Mouse (Mus musculus): Measurements from ENCODE around the gene 1700034J05Rik. TPM values are rescaled to one million over a fixed set of nuclear protein-coding genes. Genes with fewer than 3 reads are reported as not detected.

The 1700034J05Rik gene
- polyA plus RNA-seq, 1 experiment from 2014 or later = 0.11 TPM

DNA sequence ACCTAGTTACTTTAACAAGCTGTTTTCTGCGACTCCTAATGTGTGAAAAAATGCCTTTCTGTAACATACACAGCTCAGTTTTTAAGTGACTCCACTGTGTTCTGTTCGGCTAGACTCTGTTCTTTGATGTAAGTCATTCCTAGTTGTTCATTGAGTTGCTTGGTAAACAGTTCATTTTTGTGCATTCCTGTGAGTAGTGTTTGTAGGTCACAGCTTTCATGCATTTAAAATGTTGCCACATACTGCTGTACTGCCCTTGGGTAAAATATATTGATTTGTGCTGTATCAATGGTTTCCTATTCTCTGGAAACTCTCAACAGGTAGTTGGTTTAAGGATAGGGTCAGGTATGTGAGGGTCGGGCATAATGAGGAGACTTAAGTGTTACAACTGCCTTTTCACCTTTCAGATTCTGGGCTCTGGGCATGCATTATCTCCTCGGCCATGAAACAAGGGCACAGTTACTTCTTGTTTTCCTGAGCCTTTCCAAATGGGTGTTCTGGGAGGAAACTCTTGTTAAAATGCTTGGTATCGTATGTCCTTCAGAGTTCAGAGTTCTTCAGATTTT, 27.7 kb downstream of the 1700034J05Rik start:
- Histone ChIP-seq H3K9me3 (no peaks in the 10 kb centered on the region), H3K9ac (replicated peaks) (no peak overlapping the region), H3K27me3 (no peaks in the 10 kb centered on the region), H3K4me2 (no peak overlapping the region), H3K27ac (0 out of 2 replicates have a peak overlapping the region, but pooled peaks have one; percentile 25), H3K36me3 (no peaks in the 10 kb centered on the region), H3K4me3 (replicated peaks) (no peak overlapping the region), H3K4me1 (replicated peaks) (peaks cover 37% of the 10 kb centered on the region)
- 53% methylated on average over 5 of the region's 5 CpGs for WGBS
- ATAC-seq (ENCODE audit: insufficient number of reproducible peaks, insufficient read depth, low FRiP score, low TSS enrichment, low read depth) = no peak

DNA sequence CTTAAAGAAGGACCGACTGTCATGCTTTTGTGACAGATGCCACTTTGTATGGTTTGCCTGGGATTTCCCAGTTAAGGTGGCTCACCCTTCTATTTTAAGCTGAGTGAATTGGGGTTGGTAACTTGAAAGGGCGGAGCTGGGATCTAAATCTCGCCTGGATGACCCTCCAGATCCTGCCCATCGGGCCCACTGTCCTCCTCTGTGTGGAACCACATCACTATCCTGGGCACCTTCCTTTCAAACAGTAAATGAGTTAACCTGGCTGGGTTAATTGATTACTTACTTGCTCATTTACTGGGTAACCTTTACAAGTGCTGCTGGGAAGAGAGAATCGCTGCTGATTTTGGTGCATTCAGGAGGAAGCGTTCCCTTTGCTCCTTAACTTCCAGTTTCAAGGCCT, 35.9 kb downstream of the 1700034J05Rik start:
- H3K4me3 ChIP-seq (replicated peaks) = no peak overlapping the region
- H3K27ac ChIP-seq = 0 out of 2 replicates have a peak overlapping the region, but pooled peaks have one; percentile 7
- no peak for ATAC-seq (ENCODE audit: insufficient number of reproducible peaks, insufficient read depth, low FRiP score, low TSS enrichment, low read depth)
- peaks cover 6% of the 10 kb centered on the region; the same call in 1 of the 2 replicates for H3K36me3 ChIP-seq
- 92% methylated on average over 6 of the region's 6 CpGs for WGBS
- no peak overlapping the region for H3K4me2 ChIP-seq
- H3K9ac ChIP-seq (replicated peaks) = no peak overlapping the region
- peaks cover 11% of the 10 kb centered on the region for H3K4me1 ChIP-seq (replicated peaks)
- H3K9me3 ChIP-seq = no peaks in the 10 kb centered on the region
- H3K27me3 ChIP-seq = no peaks in the 10 kb centered on the region

DNA sequence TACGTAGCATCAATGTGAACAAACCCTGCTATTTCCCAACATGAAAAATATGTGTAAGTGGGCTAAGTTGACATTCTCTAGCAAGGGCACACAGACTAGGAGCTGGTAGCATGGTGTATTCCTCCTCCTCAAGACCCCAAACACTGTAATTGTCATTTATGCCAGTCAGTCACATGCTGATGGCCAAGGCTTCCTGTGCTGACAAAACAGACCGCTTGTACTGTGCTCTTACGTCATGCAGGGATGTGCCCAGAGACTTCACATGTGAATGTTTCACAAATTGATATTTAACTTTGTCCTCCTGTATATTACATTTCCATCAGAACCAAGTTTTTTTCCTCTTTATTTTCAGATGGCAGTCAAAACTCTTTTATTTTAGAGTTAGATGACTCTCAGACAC, 36.8 kb downstream of the 1700034J05Rik start:
- Histone ChIP-seq H3K9ac (replicated peaks) (no peak overlapping the region; the same call in 1 of the 2 replicates), H3K27ac (no peak overlapping the region), H3K9me3 (no peaks in the 10 kb centered on the region), H3K36me3 (peaks cover 6% of the 10 kb centered on the region; the same call in 1 of the 2 replicates), H3K4me1 (replicated peaks) (peaks cover 19% of the 10 kb centered on the region), H3K4me3 (replicated peaks) (no peak overlapping the region), H3K4me2 (no peak overlapping the region), H3K27me3 (no peaks in the 10 kb centered on the region)
- WGBS = 86% methylated on average over 3 of the region's 3 CpGs
- no peak for ATAC-seq (ENCODE audit: insufficient number of reproducible peaks, insufficient read depth, low FRiP score, low TSS enrichment, low read depth)

DNA sequence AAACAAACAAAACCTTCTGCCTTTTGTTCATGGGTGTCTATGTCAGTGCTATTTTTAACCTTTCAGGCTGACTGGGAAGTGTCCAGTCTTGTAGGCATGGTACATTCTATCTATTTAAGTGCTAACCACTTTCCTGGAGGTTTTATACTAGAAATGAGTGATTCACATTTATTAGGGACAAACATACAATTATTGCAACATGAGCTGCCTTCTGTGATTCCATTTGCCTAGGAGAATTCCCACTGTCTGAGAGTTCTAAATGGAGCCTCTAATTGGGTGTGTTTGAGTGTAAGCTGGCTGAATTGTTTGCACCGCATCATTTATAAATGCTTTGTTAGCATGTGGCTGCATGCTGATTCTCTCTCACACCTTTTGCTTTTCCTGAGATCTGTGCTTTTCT, 38.4 kb downstream of the 1700034J05Rik start:
- Histone ChIP-seq H3K4me3 (replicated peaks) (no peak overlapping the region), H3K9ac (replicated peaks) (no peak overlapping the region), H3K27me3 (no peaks in the 10 kb centered on the region), H3K27ac (no peak overlapping the region), H3K4me2 (no peak overlapping the region), H3K4me1 (replicated peaks) (peaks cover 27% of the 10 kb centered on the region), H3K9me3 (no peaks in the 10 kb centered on the region), H3K36me3 (peaks cover 6% of the 10 kb centered on the region; the same call in 1 of the 2 replicates)
- WGBS = 91% methylated on average over 1 of the region's 1 CpGs
- no peak for ATAC-seq (ENCODE audit: insufficient number of reproducible peaks, insufficient read depth, low FRiP score, low TSS enrichment, low read depth)

DNA sequence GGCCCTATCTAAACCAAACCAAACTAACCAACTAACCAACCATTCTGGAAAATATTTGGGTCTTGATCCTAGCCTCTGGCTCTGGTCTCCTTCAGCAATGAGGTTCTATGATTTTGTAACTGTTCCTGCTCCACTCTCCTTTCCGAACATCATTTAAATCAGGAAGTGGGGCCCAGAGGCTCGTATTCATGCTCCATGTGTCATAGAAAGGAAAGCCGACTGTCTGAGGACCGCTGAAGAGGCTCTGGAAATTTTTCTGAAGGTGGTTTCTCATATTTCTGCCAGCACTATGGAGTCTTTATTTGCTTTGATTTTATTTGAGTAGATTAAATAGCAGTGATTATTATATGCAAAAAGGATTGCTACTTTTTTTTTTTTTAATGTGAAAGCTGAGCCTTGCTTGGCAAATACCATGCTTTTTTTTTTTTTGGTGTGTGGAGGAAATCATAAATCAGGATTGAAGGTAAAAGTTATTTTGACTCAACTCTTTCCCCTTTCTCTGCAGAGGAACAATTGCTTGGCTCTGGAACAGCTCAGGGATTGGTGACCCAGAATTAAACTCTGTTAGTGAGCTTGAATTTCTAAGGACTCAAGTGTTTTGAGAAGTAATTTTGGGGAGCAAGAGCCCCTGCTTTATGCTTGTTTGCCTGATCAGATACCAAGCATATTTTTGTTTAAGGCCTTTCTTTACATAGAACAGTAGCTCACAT, 40.6 kb downstream of the 1700034J05Rik start:
- Histone ChIP-seq H3K27me3 (no peaks in the 10 kb centered on the region), H3K9me3 (no peaks in the 10 kb centered on the region), H3K27ac (peak overlapping the region; percentile 79), H3K36me3 (peaks cover 6% of the 10 kb centered on the region; the same call in 1 of the 2 replicates), H3K4me1 (replicated peaks) (peaks cover 27% of the 10 kb centered on the region), H3K4me2 (no peak overlapping the region), H3K4me3 (replicated peaks) (no peak overlapping the region), H3K9ac (replicated peaks) (no peak overlapping the region)
- 29% methylated on average over 4 of the region's 4 CpGs for WGBS
- ATAC-seq (ENCODE audit: insufficient number of reproducible peaks, insufficient read depth, low FRiP score, low TSS enrichment, low read depth) = no peak

DNA sequence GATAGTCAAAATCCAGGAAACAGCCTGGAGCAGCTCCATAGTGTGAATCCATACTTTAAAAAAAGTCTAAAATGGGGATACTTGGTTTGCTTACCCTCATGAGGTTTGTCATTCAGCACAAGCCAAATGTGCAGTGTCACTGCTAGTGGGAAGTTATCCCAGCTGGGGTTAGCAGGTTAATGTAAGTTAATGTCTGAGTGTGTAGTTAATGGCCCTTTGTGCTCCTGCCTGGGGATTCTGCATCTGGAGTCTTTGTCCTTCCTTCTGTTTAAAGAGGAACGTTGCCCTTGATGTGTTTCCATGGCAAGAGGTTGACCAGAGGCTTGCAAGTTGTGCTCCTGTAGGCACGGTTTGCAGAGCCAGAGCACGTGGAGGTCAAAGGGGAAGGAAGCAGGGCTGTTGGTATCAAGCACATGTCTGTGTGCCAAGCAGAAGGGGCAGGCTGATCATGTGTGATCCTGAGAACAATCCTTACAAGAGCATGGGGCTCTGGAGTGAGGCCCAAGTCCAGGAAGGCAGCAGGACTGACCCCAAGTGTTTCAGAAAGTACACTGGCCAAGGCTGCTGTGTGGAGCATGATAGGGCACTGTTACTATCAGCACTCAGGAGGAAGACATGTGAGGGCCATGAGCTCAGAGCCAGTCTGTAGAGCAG, 41.3 kb downstream of the 1700034J05Rik start:
- Histone ChIP-seq H3K27me3 (no peaks in the 10 kb centered on the region), H3K36me3 (0 out of 2 replicates have a peak, but pooled peaks cover under 1% of the 10 kb centered on the region), H3K4me1 (replicated peaks) (peaks cover 27% of the 10 kb centered on the region), H3K27ac (peak overlapping the region; percentile 79), H3K9me3 (no peaks in the 10 kb centered on the region), H3K4me2 (no peak overlapping the region), H3K9ac (replicated peaks) (no peak overlapping the region), H3K4me3 (replicated peaks) (no peak overlapping the region)
- ATAC-seq (ENCODE audit: insufficient number of reproducible peaks, insufficient read depth, low FRiP score, low TSS enrichment, low read depth) = no peak
- WGBS = 19% methylated on average over 3 of the region's 3 CpGs

DNA sequence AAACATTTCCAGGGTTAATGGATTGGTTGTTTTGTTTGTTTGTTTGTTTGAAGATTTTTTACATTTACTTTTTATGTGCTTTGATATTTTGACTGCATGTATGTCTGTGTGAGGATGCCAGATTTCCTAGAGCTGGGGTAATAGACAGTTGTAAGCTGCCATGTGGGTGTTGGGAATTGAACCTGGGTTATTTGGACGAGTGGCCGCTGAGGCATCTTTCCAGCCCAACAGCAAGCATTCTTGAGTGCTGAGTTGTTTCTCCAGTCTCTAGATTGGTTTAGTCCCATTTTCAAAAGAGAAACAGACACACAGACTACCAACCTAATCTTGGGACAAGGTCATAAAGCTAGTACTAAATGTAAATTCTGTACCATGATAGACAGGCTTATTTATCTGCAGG, 43.4 kb downstream of the 1700034J05Rik start:
- Histone ChIP-seq H3K9me3 (no peaks in the 10 kb centered on the region), H3K27me3 (no peaks in the 10 kb centered on the region), H3K27ac (no peak overlapping the region), H3K4me3 (replicated peaks) (no peak overlapping the region), H3K36me3 (no peaks in the 10 kb centered on the region), H3K4me2 (no peak overlapping the region), H3K9ac (replicated peaks) (no peak overlapping the region), H3K4me1 (replicated peaks) (peaks cover 28% of the 10 kb centered on the region)
- WGBS = 83% methylated on average over 2 of the region's 2 CpGs
- ATAC-seq (ENCODE audit: insufficient number of reproducible peaks, insufficient read depth, low FRiP score, low TSS enrichment, low read depth) = no peak

DNA sequence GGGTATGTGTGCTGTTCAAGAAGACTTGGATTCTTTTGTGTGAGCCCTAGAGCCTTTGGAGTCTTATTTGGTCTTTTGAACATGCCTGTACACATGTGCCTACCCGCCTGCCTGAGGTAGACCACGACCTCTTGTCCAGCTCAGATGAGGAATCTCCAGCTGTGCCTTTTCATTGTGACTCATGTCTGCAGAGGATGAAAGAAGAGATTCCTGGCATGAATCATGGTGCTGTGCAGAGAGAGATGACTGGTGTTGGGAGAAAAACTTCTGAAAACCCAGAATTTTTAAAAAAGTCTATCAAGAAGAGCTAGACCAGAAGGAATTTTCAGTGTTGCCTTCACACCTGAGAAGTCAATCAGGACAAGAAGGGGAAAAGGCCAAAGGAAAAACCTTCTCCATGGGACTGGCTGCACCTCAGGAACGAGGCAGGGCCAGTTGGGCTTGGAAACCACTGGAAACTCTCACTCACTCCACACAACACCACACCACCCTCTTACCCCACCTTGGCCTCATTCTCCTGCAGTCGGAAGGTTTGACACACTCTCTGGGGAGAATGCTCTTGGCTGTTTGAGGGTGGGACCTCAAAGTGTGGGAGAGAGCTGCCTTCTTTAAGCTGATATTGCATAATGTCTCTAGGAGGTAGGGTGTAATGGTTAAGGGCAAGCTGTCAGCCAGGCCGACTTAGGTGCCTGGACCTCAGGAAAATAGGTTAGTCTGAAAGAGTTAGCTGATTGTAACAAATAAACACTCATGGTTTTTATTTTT, 44.3 kb downstream of the 1700034J05Rik start:
- no peak overlapping the region for H3K4me3 ChIP-seq (replicated peaks)
- H3K9me3 ChIP-seq = no peaks in the 10 kb centered on the region
- ATAC-seq (ENCODE audit: insufficient number of reproducible peaks, insufficient read depth, low FRiP score, low TSS enrichment, low read depth) = no peak
- peaks cover 28% of the 10 kb centered on the region for H3K4me1 ChIP-seq (replicated peaks)
- H3K27me3 ChIP-seq = no peaks in the 10 kb centered on the region
- no peak overlapping the region for H3K27ac ChIP-seq
- 80% methylated on average over 5 of the region's 5 CpGs for WGBS
- no peaks in the 10 kb centered on the region for H3K36me3 ChIP-seq
- no peak overlapping the region for H3K4me2 ChIP-seq
- no peak overlapping the region for H3K9ac ChIP-seq (replicated peaks)

DNA sequence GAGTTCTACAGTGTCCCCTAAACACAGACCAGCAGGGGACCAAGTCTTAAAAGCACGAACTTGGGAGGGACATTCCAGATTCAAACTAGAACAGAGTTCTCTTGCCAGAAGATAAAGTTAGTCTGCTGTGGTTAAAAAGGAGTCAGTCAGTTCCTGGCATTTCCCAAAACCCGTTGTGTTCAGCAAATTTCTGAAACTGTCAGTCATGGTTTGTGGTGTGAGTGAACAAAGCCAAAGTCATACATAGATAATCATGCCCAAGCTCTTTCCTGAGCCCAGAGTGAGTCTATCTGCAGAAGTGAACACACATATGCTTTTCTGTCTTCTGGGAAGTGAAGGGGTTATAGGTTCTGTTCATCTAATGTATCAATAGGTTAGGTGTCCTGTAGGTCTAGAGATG, 45.4 kb downstream of the 1700034J05Rik start:
- ATAC-seq (ENCODE audit: insufficient number of reproducible peaks, insufficient read depth, low FRiP score, low TSS enrichment, low read depth) = no peak
- Histone ChIP-seq H3K4me1 (replicated peaks) (peaks cover 22% of the 10 kb centered on the region), H3K27me3 (no peaks in the 10 kb centered on the region), H3K4me3 (replicated peaks) (no peak overlapping the region), H3K36me3 (no peaks in the 10 kb centered on the region), H3K9ac (replicated peaks) (no peak overlapping the region), H3K9me3 (no peaks in the 10 kb centered on the region), H3K27ac (no peak overlapping the region), H3K4me2 (no peak overlapping the region)
- WGBS = 75% methylated on average over 2 of the region's 2 CpGs

DNA sequence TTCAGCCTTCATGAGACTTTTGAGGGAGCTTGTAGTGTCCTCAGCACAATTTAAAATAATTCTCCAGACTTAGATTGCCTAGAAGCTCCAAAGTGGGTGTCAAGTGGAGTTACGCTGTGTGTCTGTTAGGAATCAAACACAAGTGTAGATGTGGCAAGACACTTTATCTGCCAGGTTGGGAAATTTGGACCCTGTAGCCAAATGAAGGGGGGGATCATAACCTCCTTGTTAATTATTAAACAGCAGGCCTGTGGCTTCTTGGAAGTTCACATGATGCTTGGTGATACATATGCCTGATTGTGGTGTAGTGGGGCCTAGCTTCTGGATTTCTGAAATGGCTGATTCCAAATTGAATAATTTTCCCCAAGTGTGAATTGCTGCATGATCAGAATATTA, 46.4 kb downstream of the 1700034J05Rik start:
- Histone ChIP-seq H3K4me1 (replicated peaks) (peaks cover 12% of the 10 kb centered on the region), H3K9ac (replicated peaks) (no peak overlapping the region), H3K27me3 (no peaks in the 10 kb centered on the region), H3K4me3 (replicated peaks) (no peak overlapping the region), H3K36me3 (no peaks in the 10 kb centered on the region), H3K9me3 (no peaks in the 10 kb centered on the region), H3K4me2 (no peak overlapping the region), H3K27ac (no peak overlapping the region)
- no peak for ATAC-seq (ENCODE audit: insufficient number of reproducible peaks, insufficient read depth, low FRiP score, low TSS enrichment, low read depth)
- WGBS = 98% methylated on average over 1 of the region's 1 CpGs

All from limb, embryonic 12.5 days (tissue).